Mouse (Mus musculus) gastrocnemius, adult 18-20 months (tissue): ENCODE measurements around the gene Tmod4. TPM values are rescaled to one million over a fixed set of nuclear protein-coding genes. Genes with fewer than 3 reads are reported as not detected.

ENCODE experiments used
- DNase-seq: peaks from one replicate; pipeline ENCODE4 v3.0.0; 2021; ENCODE audit warnings: low spot score
- total RNA-seq, 2 experiments: library from RNA; stranded (reverse); gene quantifications; 2 replicates each; pipeline ENCODE4 v1.2.3; 2021

The Tmod4 gene
- total RNA-seq, 2 experiments from 2014 or later: 663 to 722 TPM

DNA sequence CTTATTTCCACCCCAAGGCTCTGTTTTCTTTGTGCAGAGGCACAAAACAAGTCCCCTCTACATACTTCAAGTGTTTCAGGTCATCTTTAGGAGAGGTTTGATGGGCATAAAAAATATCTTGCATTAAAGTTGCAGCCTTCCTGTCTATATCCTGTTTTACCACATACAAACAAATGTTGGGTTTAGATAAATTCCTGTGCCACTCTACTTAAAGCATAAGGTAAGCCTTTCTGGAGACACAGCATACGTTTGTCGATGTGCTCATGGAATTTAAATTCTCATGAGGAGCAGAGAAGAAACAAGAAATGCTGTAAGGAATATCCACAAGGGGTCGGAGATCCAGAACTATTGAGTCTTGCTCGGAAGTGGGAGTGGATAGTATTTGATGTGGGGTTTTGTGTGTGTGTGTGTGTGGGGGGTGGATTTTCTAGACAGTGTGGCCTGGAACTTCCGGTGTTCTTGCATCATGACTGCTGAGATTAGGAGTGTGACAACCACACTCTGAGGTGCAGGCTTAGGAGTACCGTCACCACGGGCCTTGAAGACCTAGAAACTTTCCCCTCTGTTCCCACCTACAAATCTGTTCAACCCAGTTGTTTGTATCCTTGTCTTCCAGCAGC lies 11.3 kb downstream of the Tmod4 start:
- no peak for DNase-seq

DNA sequence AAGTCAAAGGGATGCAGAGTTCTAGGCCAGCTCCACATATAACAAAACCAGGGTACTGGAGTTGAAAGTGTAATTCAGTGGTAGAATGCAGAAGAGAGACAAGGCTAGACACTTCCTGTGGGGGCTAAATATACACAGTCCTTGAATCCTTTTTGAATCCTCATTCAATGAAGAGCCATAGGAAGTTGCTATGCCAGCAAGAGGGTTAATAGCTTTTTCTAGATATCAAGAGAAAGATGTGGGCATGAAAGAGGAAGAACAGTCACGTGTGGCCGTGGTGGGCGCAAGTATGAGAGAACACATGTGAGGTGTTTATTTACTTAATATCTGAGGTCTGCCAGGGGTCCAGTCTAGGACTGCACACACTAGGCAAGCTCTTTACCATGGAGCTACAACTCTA lies 12.1 kb downstream of the Tmod4 start:
- DNase-seq: no peak

DNA sequence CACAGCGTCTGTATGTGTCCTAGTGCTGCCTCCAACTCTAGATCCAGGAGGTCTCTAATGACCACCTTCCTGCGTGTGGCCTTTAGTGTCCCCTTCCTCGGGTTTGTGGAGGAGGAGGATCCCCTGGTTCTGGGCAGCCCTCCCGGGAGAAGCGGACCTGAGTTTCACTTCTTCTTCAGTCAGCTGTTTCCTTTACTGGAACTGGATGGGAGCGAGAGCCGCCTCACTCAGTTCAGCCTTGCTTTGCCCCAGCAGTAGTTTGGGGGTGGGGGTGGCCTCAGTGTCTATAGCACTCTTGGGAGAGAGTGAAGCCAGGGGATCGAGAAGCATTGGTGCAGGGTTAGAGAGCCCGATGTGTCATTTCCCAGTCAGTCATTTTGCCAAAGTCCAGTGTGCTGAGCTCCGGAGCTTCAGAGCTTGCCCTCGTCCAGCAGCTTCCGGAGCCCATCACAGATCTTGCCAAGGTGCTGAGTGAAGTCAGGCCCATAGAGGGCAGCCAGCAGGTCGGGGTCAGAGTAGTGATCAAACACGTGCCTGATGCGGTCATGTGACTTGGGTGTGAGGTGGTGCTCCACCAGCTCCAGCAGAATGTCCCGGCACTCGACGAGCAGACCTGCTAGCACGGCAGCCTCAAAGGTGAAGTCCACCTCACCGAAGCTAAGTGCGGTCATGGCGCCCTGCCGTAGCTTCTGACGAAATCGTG lies 15.5 kb downstream of the Tmod4 start:
- DNase-seq: no peak

DNA sequence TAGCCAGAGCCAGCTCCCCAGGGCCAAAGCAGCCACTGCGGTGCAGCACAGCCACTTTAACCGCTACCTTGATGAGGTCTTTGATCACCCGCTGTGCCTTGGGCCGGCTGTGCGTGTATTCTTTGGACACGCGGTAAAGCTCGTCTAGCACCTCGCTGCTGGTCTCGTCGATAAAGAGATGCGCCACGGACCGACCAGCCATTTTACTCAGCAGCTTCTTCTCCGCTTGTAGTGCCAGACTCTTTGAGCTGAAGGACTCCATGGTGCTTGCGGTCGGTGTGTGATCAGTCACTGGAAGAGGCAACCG lies 16.0 kb downstream of the Tmod4 start:
- no peak for DNase-seq

DNA sequence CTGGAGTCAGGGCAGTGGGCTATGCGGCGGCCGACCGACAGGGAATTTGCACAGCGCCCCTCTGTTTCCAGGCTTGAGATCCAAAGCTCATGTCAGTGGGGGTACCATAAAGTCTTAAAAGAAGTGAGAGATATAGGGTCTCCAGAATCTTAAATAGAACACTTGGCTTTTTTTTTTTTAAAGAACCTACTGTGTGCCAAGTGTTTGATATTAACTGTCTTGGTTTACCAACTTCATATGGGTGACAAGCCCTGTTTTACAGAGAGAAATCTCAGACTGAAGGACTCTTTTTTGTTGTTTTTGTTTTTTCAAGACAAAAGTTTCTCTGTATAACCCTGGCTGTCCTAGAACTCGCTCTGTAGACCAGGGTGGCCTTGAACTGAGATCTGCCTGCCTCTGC lies 16.5 kb downstream of the Tmod4 start:
- no peak for DNase-seq

DNA sequence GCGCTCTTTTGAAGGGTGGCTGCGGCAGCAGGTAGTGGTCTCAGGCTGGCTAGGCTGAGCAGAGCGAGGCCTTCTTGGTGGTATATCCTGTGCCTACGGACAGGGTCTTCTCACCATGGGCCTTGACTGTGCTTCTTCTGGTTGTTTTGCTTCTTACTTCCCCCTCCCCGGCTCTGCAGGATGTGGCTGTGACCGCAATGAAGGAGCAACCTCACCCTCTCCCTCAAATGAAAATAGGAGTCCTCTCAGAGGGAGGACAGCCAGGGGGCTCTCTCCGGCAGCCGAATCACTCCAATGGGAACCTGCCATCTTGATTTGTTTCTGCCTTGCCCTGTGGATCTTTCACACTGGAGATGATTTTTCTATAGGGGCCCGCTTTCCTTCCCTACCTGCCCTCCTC lies 17.2 kb downstream of the Tmod4 start:
- no peak for DNase-seq

DNA sequence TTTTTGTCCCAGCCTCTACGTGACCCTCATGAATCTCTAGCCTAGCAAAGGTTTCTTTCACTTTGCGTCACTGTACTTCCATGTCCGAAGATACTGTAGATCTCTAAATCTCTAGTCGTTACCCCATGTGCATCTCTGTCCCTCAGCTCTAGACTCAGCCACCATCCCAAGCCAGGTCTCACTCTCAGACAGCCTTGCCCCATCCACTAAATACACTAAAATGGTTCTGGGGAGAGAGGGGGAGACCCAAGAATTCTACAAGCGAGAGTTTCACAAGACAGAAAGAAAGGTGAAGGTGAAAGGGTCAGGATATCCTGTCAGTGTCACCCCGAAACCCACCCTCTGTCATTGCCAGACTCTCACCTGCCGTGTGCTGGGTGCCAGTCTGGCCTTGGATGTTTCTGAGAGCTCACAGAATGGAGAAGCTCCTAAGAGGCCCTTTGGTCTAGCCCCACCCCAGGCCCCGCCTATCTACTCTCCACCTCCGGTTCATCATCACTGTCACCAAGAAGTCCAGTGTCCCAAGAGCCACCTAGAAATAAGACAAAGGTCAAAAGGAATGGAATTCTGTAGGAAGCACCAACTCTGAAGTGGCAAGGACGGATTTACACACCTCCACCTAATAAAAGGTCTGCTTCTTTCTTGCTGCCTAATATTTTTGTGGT lies 17.8 kb downstream of the Tmod4 start, which contains the start of gene Tnfaip8l2:
Gene Tnfaip8l2 (minus strand): TSS at position 409 of the 665 bp plus-strand sequence.
- no peak for DNase-seq

DNA sequence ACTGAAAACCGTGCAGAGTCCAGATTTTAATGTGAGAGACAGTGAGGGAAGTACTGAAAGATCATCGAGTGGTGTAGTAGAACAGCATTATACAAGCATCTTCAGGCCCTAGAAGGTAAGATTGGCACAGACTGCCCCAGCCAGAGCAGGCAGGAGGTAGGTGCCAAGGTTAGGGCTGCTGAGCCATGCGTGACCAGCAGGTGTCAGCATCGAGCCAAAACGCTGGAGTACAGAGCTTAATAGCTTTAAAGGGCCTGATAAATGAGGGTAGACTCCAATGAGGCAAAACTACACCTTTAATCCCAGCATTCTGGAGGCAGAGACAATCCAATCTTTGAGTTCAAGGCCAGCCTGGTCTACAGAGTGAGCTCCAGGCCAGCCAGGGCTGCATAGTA lies 18.3 kb downstream of the Tmod4 start:
- peak; percentile 93 for DNase-seq

DNA sequence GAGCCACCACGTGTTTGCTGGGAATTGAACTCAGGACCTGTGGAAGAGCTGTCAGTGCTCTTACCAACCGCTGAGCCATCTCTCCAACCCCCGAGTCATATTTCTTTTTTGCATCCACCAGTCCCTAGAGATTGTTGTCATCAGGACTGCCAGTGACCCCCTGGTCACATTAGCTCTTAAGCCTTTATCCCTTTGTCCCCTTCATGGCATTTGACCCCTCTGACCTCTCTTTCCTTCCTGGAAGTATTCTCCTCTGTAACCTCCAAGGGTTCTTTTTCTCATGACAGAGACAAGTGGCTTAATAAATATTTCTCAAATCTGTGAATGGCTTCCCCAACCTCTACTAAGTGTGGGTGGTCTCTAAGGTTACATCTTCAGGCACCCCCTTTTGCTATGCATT lies 23.6 kb downstream of the Tmod4 start:
- no peak for DNase-seq

DNA sequence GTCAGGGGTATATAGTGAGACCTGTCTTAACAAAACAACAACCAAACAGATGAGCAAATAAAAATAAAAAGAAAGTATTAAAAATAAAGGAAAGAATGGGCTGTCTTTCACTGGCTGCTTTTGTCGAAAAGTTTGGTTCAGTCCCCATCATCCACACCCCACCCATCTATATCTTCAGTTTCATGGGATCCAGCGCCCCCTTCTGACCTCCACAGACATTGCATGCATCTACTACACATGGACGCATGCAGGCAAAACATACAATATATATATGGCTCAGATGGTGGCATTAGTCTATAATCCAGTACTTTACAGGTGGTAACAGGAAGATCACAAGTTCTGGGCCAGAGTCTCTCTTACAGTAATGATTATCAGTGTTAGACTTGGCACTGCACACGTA lies 29.6 kb downstream of the Tmod4 start:
- DNase-seq: peak; percentile 59

DNA sequence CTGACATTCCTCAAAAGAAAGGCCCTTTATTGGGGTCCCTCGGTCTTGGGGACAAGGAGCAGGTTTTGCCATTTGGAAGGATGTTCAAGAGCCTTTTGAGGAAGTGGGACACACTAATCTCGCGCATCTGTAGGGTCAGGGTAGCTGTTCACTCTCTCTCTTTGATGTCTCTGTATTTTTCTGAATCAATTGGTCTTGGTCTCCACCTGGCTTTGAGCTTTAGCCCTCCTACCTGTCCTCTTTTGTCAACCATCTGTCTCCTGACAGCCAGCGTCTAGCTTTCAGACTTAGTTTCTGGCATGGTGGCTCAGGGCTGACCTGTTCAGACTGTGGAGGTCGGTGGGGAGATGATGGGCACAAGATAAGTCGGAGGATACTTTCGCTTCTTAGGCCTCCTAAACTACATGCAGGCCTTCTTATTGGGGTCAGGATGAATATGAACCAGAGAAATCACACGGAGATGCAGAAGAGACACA lies 35.3 kb downstream of the Tmod4 start:
- no peak for DNase-seq

DNA sequence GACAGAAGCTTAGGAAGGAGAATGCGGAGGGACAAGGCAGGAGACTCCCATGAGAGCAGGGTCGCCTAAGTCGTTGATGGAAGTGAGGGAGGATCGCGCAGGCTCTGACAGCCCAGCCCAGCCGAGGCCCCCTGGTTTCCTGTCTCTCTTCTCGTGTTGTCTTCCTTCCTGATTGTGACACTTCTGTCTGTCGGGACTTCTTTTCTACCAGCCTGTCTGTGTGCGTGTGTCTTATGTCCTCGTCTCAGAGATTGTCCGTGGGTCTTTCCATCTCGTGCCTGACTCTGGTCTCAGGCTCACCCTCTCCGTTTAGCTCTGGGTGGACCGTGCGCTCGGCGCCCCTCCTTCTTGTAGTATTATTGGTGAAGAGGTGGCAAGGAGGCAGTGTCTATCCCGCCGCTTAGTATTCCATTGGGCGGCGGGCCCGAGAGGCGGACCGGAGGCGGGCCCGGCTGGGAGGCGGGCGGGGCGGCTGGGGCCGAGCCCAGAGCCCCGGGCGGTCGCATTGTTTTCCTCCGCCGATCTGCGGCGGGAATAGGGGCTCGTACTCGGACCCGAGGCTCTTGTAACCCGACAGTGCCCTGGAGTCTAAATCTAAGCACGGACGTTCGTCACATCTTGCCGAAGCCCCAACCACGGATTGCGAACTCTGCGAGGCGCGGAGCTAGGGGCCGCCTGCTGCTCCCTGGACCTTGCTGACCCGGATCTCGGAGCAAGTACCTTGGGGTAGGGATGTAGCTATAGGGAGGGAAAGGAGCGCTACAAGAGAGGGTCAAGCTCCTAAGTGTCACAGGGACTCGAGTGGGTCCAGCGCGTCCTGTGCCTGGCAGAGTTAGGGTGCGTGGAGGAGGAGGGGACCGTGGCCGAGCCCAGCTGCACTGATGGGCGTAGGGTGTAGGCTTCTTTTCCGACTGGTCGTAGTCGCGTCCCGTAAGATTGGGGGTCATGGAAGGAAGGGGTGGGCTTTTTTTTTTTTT lies 36.0 kb downstream of the Tmod4 start, which contains the start of gene Sema6c:
Gene Sema6c (plus strand): TSS at position 471 of the 977 bp plus-strand sequence.
- peak; percentile 90 for DNase-seq

DNA sequence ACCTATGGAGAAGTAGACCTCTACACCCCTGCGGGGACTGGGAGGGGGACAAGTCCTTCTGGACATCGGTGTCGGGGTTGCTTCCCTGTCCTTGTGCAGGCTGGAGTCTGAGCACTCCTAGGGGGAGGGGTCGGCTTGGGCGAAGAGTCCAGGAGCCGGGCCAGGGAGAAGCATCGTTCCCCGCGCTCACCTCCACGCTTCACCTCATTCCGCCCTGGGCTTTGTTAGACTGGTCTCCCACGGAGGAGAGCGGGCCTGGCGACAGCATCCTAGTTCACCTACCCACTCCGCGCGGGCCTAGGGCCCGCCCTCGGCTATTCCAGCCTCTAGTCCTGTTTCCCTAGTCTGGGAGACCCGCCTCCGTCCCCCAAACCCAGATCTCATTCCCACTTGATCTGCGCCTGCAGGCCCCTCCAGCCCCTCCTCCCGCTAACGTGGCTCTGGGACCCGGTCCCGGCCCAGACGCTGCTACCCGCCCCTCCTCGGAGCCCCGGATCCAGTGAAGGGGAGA lies 36.8 kb downstream of the Tmod4 start:
- DNase-seq: no peak

DNA sequence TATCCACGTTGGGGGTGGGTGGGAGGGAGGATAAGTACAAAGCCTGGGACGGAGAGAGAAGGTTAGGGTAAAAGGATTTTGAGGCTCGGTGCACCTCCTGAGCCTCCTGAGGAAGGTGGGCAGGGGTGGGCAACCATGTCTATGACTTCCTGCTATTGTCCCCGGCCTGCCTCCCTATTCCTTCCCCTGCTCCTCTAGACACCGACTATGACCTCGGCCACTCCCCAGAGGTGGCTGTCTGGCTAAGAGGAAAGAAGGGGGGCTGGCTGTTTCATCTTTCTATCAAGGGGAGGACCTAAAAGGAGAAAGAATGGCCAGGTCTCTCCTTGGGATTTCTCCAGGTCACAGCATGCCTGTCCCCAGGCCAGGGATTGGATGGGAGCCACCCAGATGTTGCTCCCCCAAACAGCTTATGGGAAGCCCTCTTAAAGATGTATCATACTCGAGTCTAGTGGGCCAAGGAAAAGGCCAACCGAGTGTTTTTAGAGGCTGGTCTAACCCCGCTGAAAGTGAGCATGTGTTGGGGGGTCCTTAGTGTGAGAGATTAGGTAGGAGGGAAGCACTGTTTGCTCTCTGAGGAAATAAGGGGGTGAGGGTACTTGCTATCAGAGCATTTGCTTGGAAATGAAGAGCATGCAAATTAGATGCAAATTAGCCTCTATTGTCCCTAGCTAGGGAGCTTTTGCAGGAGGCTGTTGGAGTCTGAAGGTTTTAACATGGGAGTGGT lies 37.5 kb downstream of the Tmod4 start:
- no peak for DNase-seq

DNA sequence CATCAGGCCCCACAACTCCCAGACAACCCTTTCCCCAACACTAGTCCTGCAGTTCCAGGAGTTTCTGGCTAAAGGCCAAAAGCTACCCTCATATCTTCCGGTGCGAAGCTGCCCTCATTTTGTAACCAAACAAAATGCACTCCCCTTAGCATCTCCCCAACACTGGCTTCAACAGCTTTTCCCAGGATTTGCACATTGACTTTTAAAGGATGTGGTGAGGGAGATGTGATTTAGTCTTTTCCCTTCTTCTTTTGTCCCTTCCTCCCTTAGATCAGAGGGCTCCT lies 38.0 kb downstream of the Tmod4 start:
- no peak for DNase-seq

DNA sequence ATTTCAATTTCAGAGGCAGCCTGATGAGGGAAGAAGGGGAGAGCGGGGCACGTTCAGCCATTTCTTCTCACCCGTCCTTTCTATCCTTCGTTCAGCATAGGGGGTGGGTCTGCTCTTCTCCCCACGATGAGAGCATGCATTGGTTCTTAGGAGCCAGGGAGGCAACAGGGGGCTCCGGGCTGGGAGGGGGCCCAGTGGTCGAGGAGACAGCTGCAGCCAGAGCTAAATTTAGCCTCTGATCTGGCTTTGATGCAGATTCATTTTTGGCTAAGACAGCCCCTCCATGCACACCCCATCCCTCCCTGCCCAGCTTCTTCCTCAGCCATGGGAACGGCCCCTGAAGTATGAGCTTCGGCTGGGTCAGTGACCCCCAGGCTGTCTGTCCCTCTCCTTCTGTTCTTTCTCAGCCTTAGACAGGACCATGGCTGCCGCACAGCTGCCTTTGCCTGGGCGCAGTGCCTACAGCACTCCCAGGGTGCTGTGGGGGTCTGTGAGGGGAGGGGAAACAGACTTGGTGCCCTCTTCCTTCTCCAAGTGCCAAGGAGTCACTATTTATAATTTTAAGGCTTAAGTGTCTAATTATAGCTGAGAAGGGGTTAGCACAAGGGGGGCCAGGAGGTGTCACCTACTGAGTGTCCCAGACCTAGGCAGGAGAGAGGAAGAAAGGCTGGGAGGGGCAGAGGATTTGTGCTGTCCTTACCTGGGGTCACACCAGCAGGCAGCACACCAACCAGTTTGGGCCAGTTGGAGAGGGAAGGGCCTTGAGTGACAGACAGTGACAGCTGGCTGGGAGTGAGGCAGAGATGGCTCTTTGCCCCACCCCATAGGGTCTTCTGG lies 39.4 kb downstream of the Tmod4 start:
- peak; percentile 88 for DNase-seq

DNA sequence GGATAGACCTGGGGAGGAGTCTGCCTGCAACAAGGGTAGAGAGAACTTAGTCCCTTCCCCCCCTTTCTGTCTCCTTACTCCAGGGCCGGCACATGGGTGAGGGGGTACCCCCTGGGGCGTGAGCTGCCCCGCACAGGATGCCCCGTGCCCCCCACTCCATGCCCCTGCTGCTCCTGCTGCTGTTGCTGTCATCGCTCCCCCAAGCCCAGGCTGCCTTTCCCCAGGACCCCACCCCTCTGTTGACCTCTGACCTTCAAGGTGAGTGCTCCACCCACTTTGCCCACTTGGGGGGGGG lies 39.9 kb downstream of the Tmod4 start:
- no peak for DNase-seq

DNA sequence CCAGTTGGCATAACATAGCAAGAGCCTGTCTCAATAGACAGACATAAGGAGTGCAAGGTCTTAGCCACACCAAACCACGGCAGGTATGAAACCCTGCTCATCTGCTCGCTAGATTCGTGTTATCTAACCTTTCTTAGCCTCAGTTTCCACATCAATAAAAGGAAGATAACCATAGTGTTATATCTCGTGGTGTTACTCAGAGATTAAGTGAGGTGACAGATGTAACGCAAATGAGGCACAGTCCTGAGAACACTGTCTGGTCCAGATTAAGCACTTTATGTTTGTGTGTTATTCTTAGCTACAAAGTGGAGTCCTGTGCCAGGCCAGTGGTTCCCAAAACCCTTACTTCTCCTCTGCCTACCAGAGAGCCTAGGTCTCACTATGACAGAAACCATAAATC lies 40.6 kb downstream of the Tmod4 start:
- no peak for DNase-seq

DNA sequence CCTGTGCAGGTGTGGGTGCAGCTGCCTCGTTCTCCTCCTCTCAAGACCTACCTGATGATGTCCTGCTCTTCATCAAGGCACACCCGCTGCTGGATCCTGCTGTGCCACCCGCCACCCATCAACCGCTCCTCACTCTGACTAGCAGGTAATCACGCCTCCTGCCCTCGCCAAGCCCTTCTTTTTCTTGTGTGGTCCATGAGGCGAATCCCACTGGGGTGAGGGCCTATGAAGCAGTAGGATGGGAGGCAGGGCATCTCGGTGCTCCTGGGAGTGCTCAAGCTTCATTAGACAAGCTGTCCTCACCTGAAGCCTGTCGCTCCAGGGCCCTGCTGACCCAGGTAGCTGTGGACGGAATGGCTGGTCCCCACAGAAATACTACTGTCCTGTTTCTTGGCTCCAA lies 45.7 kb downstream of the Tmod4 start:
- DNase-seq: no peak

DNA sequence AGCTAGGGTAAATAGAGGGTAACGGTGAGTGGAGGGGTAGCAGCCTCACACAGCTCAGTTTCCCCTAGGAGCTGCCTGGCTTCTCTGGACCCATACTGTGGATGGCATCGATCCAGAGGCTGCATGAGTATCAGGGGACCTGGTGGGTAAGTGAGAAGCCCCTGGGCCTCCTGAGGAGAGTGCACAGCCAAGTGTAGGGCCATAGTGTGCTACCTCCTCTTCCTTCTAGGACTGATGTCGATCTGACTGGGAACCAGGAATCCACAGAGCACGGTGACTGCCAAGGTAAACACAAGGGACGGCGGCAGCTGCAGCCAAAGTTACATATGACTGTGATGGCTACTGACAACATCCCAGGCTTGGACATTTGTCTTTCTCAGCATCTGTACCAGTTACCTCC lies 46.8 kb downstream of the Tmod4 start:
- no peak for DNase-seq
